Mouse (Mus musculus): ENCODE results near the gene Sf3a1. TPM values are rescaled to one million over a fixed set of nuclear protein-coding genes. Genes with fewer than 3 reads are reported as not detected.

The Sf3a1 gene
- polyA plus RNA-seq, 1 experiment from 2014 or later, result 45.2 TPM

DNA sequence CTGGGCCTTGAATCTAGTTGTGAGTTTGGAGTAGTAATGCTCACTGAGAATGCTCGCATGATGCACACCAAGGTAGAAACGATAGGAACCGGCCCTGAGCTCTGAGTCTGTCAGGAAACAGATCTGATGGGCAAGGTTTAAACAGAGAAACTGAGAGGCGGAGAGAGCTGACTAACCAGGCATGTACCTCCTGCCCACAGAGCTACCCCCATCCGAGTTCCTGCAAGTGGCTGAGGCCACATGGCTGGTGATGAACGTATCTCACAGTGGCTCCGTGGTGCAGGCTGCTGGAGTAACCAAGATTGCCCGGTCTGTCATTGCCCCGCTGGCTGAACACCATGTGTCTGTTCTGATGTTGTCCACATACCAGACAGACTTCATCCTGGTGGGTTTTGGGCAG lies 59.8 kb downstream of the Sf3a1 start:
- TF ChIP-seq CTCF (IDR thresholded peaks at IDR 0.05), result no peak
- ChIA-PET CTCF (interaction anchor here (0.9 to 2.0 kb wide), 27 partner anchors 10 to 232 kb away, joined by 3 to 24 read pairs (median 4); partner anchors contain the start of genes Lif, Rnf215 and Tbc1d10a), POLR2A (interaction anchor here (1.0 to 1.5 kb wide), 4 partner anchors 33 to 197 kb away, joined by 3 to 5 read pairs (median 4); partner anchors contain the start of genes Rnf215 and Tbc1d10a)
- no peak for DNase-seq (ENCODE audit: low read depth, low spot score)
- no peak for ATAC-seq
- H3K27me3 ChIP-seq, result no peaks in the 10 kb centered on the region
- in situ Hi-C loops (cut with MboI; ENCODE audit: low pct_unique_long_range_greater_than_20kb), result loop anchor here (5.0 to 10.0 kb wide), 3 partner anchors 37 to 165 kb away; partner anchors contain the start of genes Lif and Rnf215

GRCm38 (mm10) chr11:4220443-4221400 lies 60.6 kb downstream of the Sf3a1 start:
- in situ Hi-C loops (cut with MboI; ENCODE audit: low pct_unique_long_range_greater_than_20kb), result loop anchor here (5.0 kb wide), 1 partner anchor 37 kb away; the partner anchor contains the start of gene Lif
- ATAC-seq (peak; percentile 42), DNase-seq (ENCODE audit: low read depth, low spot score) (no peak)
- ChIA-PET CTCF (interaction anchor here (0.9 to 2.0 kb wide), 15 partner anchors 11 to 89 kb away, joined by 3 to 24 read pairs (median 4); partner anchors contain the start of genes Lif and Tbc1d10a), POLR2A (interaction anchor here (1.4 to 1.5 kb wide), 2 partner anchors 34 to 40 kb away, joined by 3 to 5 read pairs; partner anchors contain the start of gene Tbc1d10a)
- H3K27me3 ChIP-seq, result no peaks in the 10 kb centered on the region
- TF ChIP-seq CTCF (IDR thresholded peaks at IDR 0.05), result no peak

- no peaks in the 10 kb centered on the region for H3K27me3 ChIP-seq
- no peak for TF ChIP-seq CTCF (IDR thresholded peaks at IDR 0.05)
- ATAC-seq (no peak), DNase-seq (ENCODE audit: low read depth, low spot score) (no peak)
- ChIA-PET POLR2A (no interaction called here), CTCF (no interaction called here)
- in situ Hi-C loops (cut with MboI; ENCODE audit: low pct_unique_long_range_greater_than_20kb), result loop anchor here (5.0 kb wide), 1 partner anchor 35 kb away; the partner anchor contains the start of gene Lif
Measured at GRCm38 (mm10) chr11:4222046-4222950, 62.1 kb downstream of the Sf3a1 start.

- no peak for TF ChIP-seq CTCF (IDR thresholded peaks at IDR 0.05)
- in situ Hi-C loops (cut with MboI; ENCODE audit: low pct_unique_long_range_greater_than_20kb), result loop anchor here (5.0 kb wide), 1 partner anchor 34 kb away; the partner anchor contains the start of gene Lif
- no peaks in the 10 kb centered on the region for H3K27me3 ChIP-seq
- ChIA-PET CTCF (no interaction called here), POLR2A (no interaction called here)
- ATAC-seq, result no peak
- no peak for DNase-seq (ENCODE audit: low read depth, low spot score)
Measured at GRCm38 (mm10) chr11:4223393-4224188, 63.4 kb downstream of the Sf3a1 start.

- ATAC-seq (no peak), DNase-seq (ENCODE audit: low read depth, low spot score) (no peak)
- no peaks in the 10 kb centered on the region for H3K27me3 ChIP-seq
- in situ Hi-C loops (cut with MboI; ENCODE audit: low pct_unique_long_range_greater_than_20kb), result loop anchor here (5.0 kb wide), 1 partner anchor 33 kb away; the partner anchor contains the start of gene Lif
- no peak for TF ChIP-seq CTCF (IDR thresholded peaks at IDR 0.05)
- POLR2A ChIA-PET, result no interaction called here
- CTCF ChIA-PET, result no interaction called here
Measured at GRCm38 (mm10) chr11:4224223-4224622, 64.1 kb downstream of the Sf3a1 start.

DNA sequence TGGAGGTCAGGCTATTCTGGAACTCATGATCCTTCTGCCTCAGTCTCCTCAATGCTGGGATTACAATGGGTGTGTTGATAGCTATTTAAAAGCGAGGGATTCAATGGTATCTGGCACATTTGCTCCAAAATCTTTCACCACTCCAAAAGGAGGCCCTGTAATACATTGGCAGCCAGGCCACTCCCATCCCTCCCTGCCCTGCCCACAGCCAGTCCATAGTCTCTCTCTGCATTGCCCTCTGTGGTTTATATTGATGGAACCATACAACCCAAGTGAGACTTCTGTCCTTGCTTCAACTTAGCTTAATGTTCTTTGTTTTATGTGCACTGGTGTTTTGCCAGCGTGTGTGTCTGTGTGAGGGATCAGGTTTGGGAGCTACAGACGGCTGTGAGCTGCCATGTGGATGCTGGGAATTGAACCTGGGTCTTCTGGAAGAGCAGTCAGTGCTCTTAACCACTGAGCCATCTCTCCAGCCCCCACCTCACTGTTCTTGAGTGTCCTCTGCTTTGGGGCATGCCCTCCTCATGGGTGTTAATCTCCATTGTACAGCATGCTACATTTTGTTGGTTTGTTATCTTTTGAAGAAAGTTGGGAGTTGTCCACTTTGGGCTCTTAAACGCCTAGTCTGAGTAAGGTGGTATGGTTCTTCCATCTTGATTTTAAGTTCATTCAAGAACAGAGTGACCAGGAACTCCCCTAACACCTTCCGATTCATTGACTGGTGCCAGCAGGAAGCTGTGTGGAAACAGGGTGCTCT lies 66.6 kb downstream of the Sf3a1 start:
- in situ Hi-C loops (cut with MboI; ENCODE audit: low pct_unique_long_range_greater_than_20kb), result loop anchor here (25.0 kb wide), 1 partner anchor 611 kb away; the partner anchor contains the start of gene Nf2
- ATAC-seq (no peak), DNase-seq (ENCODE audit: low read depth, low spot score) (no peak)
- CTCF ChIA-PET, result no interaction called here
- POLR2A ChIA-PET, result interaction anchor here (0.6 kb wide), 1 partner anchor 10 kb away, joined by 4 read pairs; no protein-coding TSS in a partner anchor
- no peaks in the 10 kb centered on the region for H3K27me3 ChIP-seq
- no peak for TF ChIP-seq CTCF (IDR thresholded peaks at IDR 0.05)

GRCm38 (mm10) chr11:4228463-4228862 lies 68.3 kb downstream of the Sf3a1 start:
- DNase-seq (ENCODE audit: low read depth, low spot score) (no peak), ATAC-seq (no peak)
- no peak for TF ChIP-seq CTCF (IDR thresholded peaks at IDR 0.05)
- in situ Hi-C loops (cut with MboI; ENCODE audit: low pct_unique_long_range_greater_than_20kb), result loop anchor here (25.0 kb wide), 1 partner anchor 609 kb away; the partner anchor contains the start of gene Nf2
- ChIA-PET POLR2A (interaction anchor here (0.7 kb wide), 1 partner anchor 465 kb away, joined by 3 read pairs; no protein-coding TSS in a partner anchor), CTCF (no interaction called here)
- H3K27me3 ChIP-seq, result no peaks in the 10 kb centered on the region

DNA sequence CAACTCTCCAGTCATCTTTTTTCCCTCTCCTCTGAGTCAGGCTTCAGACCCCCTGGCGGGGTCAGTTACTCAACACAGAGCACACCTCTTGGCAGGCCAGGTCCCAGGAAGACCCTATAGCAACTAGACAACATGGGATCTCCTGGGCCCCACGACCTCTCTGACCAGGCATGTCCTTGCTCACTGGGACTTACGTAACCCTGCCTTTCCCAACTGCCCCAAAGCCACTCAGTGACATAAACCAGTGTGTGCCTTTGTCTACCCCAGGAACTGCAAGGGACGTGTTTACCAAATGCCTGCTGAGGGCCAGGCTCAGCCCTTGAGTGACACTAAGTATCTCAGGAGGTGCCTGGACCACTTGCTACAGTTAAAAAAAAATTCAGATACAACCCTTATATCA lies 69.7 kb downstream of the Sf3a1 start:
- ChIA-PET POLR2A (no interaction called here), CTCF (no interaction called here)
- no peak for TF ChIP-seq CTCF (IDR thresholded peaks at IDR 0.05)
- in situ Hi-C loops (cut with MboI; ENCODE audit: low pct_unique_long_range_greater_than_20kb), result loop anchor here (25.0 kb wide), 1 partner anchor 607 kb away; the partner anchor contains the start of gene Nf2
- no peaks in the 10 kb centered on the region for H3K27me3 ChIP-seq
- ATAC-seq (no peak), DNase-seq (ENCODE audit: low read depth, low spot score) (no peak)

DNA sequence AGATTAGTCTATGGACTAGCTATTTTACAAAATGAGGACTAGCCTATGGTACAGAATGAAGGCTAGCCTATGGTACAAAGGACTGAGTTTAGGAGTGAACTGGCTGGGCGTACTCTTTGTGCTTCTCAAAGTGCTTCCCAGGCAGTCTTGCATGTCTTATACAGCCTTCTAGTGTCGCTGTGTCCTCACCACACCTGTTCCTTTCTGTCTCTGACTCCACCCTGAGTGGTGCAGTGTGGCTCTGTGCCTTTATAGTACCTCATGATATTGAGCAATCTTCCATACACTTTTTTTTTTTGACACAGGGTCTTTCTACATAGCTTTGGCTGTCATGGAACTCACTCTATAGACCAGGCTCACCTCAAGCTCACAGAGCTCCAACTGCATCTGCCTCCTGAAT lies 71.3 kb downstream of the Sf3a1 start:
- POLR2A ChIA-PET, result no interaction called here
- DNase-seq (ENCODE audit: low read depth, low spot score) (no peak), ATAC-seq (no peak)
- no peak for TF ChIP-seq CTCF (IDR thresholded peaks at IDR 0.05)
- in situ Hi-C loops (cut with MboI; ENCODE audit: low pct_unique_long_range_greater_than_20kb), result loop anchor here (25.0 kb wide), 1 partner anchor 606 kb away; the partner anchor contains the start of gene Nf2
- CTCF ChIA-PET, result no interaction called here
- H3K27me3 ChIP-seq, result no peaks in the 10 kb centered on the region

Other genes with a start within 250 kb of the Sf3a1 start
- gene Slc35e4, start 245.7 kb upstream of the Sf3a1 start, polyA plus RNA-seq (2021), result 25.6 TPM
- gene Tcn2, start 228.2 kb upstream of the Sf3a1 start, polyA plus RNA-seq (2021), result 158 TPM
- gene Pes1, start 196.4 kb upstream of the Sf3a1 start, polyA plus RNA-seq (2021), result 86.4 TPM
- gene 4930556J24Rik, start 183.6 kb upstream of the Sf3a1 start, polyA plus RNA-seq (2021), result 0.15 TPM
- gene Gal3st1, start 176.7 kb upstream of the Sf3a1 start, polyA plus RNA-seq (2021), result 10.0 TPM
- not detected for gene Sec14l4, start 128.9 kb upstream of the Sf3a1 start, polyA plus RNA-seq (2021)
- not detected for gene Sec14l3, start 95.5 kb upstream of the Sf3a1 start, polyA plus RNA-seq (2021)
- 15.1 TPM for gene Mtfp1, start 64.9 kb upstream of the Sf3a1 start, polyA plus RNA-seq (2021)
- 23.6 TPM for gene Sec14l2, start 36.9 kb upstream of the Sf3a1 start, polyA plus RNA-seq (2021)
- 31.8 TPM for gene Rnf215, start 25.1 kb upstream of the Sf3a1 start, polyA plus RNA-seq (2021)
- 17.3 TPM for gene Ccdc157, start 57 bp upstream of the Sf3a1 start, polyA plus RNA-seq (2021)
- gene Tbc1d10a, start 26.4 kb downstream of the Sf3a1 start, polyA plus RNA-seq (2021), result 50.9 TPM
- gene Castor1, start 57.9 kb downstream of the Sf3a1 start, polyA plus RNA-seq (2021), result 0.35 TPM
- gene Osm, start 76.1 kb downstream of the Sf3a1 start, polyA plus RNA-seq (2021), result not detected
- gene Lif, start 97.2 kb downstream of the Sf3a1 start, polyA plus RNA-seq (2021), result 31.3 TPM